Mouse (Mus musculus) E14TG2a.4 (cell line): ENCODE data around the gene Ulk1.

ENCODE experiments used
- CTCF ChIP-seq: conservative IDR thresholded peaks from 2 replicates; pipeline ENCODE4 v1.5.1; 2014; ENCODE audit warnings: low read length
- NANOG ChIP-seq: IDR thresholded peaks from 2 replicates; pipeline ENCODE4 v1.6.1; 2014; ENCODE audit warnings: borderline replicate concordance, low read length, mixed read lengths
- POU5F1 ChIP-seq: IDR thresholded peaks from 2 replicates; pipeline ENCODE4 v1.6.1; 2014; ENCODE audit warnings: low read length, borderline replicate concordance

DNA sequence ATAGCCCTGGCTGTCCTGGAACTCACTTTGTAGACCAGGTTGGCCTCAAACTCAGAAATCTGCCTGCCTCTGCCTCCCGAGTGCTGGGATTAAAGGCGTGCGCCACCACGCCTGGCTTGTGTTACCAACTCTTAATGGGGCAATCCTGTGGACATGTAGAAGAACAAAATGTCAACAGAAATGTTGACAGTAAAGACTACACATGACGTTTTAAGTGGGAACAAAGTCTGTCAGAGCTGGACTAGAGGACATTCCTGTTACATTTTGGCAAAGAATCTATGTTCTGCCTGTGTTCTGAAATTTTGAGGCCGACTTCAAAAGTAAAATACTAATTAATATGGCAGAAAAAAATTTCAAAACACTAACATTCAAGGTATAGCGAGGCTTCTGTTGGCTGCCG is 46.0 kb downstream of the Ulk1 start:
- TF ChIP-seq CTCF: no peak
- no peak for TF ChIP-seq NANOG
- no peak for TF ChIP-seq POU5F1
